In genomic region chr7:86211345-86211744, GRCm38 (mm10) we compare ENCODE assay signal across 9 mouse cellular contexts. TPM values are rescaled to one million over a fixed set of nuclear protein-coding genes. Genes with fewer than 3 reads are reported as not detected.
DNase-seq lines count a peak whose midpoint lies in the region; ATAC-seq and TF ChIP-seq lines count a peak whose summit lies in the region.
"Had no signal": no experiment of that assay in that cellular context is flagged by ENCODE, and none has a peak within 500 bp of the region (broad histone marks: within the 10 kb centered on the region; RNA-seq: fewer than 3 reads in every experiment).

No protein-coding gene starts in this region.

- no peak overlapping the region for H3K27ac ChIP-seq in lung, embryonic 14.5 days (ENCODE audit: low read depth)
- no peak overlapping the region for H3K27ac ChIP-seq in hindbrain, embryonic 16.5 days (ENCODE audit: low read depth, low read length)
- H3K27ac ChIP-seq: heart, adult 2 months; liver, embryonic 13.5 days had no signal

- no peak overlapping the region for H3K9ac ChIP-seq in lung, embryonic 14.5 days
- H3K9ac ChIP-seq in hindbrain, embryonic 16.5 days (ENCODE audit: low read depth, low read length): no peak overlapping the region
- H3K9ac ChIP-seq: liver, embryonic 13.5 days had no signal

- no peaks in the 10 kb centered on the region for H3K4me1 ChIP-seq in lung, embryonic 14.5 days (ENCODE audit: insufficient read depth)
- no peaks in the 10 kb centered on the region for H3K4me1 ChIP-seq in hindbrain, embryonic 16.5 days (ENCODE audit: control insufficient read depth, insufficient read depth, low read depth, low read length)
- H3K4me1 ChIP-seq: liver, embryonic 13.5 days had no signal

- ATAC-seq in lung, embryonic 14.5 days (ENCODE audit: insufficient read depth): no peak
- ATAC-seq in hindbrain, embryonic 16.5 days: peak; percentile 63; the same call in 1 of the 2 replicates

- no peak overlapping the region for H3K4me2 ChIP-seq in lung, embryonic 14.5 days
- no peak overlapping the region for H3K4me2 ChIP-seq in hindbrain, embryonic 16.5 days (ENCODE audit: low read length)
- H3K4me2 ChIP-seq: liver, embryonic 13.5 days had no signal

- H3K27me3 ChIP-seq in lung, embryonic 14.5 days (ENCODE audit: insufficient read depth, low read length): no peaks in the 10 kb centered on the region
- no peaks in the 10 kb centered on the region for H3K27me3 ChIP-seq in hindbrain, embryonic 16.5 days (replicated peaks; ENCODE audit: control insufficient read depth, insufficient read depth, low read length)
- H3K27me3 ChIP-seq: liver, embryonic 13.5 days had no signal

- no peaks in the 10 kb centered on the region for H3K9me3 ChIP-seq in lung, embryonic 14.5 days (ENCODE audit: low read depth, low read length)
- H3K9me3 ChIP-seq in hindbrain, embryonic 16.5 days (ENCODE audit: control insufficient read depth, low read length): no peaks in the 10 kb centered on the region
- H3K9me3 ChIP-seq: liver, embryonic 13.5 days had no signal

- H3K4me3 ChIP-seq in lung, embryonic 14.5 days (ENCODE audit: low read depth, low read length): no peak overlapping the region
- no peak overlapping the region for H3K4me3 ChIP-seq in hindbrain, embryonic 16.5 days (ENCODE audit: low read length)
- H3K4me3 ChIP-seq: heart, adult 2 months; liver, embryonic 13.5 days had no signal

- H3K36me3 ChIP-seq in lung, embryonic 14.5 days (ENCODE audit: insufficient read depth): no peaks in the 10 kb centered on the region
- no peaks in the 10 kb centered on the region for H3K36me3 ChIP-seq in hindbrain, embryonic 16.5 days (ENCODE audit: control insufficient read depth, insufficient read depth, low read length)
- H3K36me3 ChIP-seq: liver, embryonic 13.5 days had no signal

- peak; percentile 51 for TF ChIP-seq CTCF in lung, embryonic 14.5 days (IDR thresholded peaks at IDR 0.05; ENCODE audit: low read depth)

- peak; percentile 51 for DNase-seq in lung, embryonic 14.5 days
- no peak for DNase-seq in lung, postnatal 25 days (ENCODE audit: low spot score)
- peak; percentile 36 for DNase-seq in brain, adult 2 months (ENCODE audit: low read depth, low spot score)
- DNase-seq in retina, postnatal 1 day: peak; percentile 11
- DNase-seq in lung, postnatal 4 days: no peak
- DNase-seq in urinary bladder, postnatal 36 days (ENCODE audit: low spot score in 2 of 2): no peak
- DNase-seq: heart, adult 2 months; liver, embryonic 13.5 days had no signal

RNA-seq across cellular contexts. Expression of gene Vmn2r76, which starts 34.8 kb away (rescaled TPM):
- not detected in 2 replicates for polyA plus RNA-seq in lung, embryonic 14.5 days (2014; fragmentation: Nextera tagmentation; extraction: Ambion mirVana)
- polyA plus RNA-seq in hindbrain, embryonic 16.5 days (2015; fragmentation: Nextera tagmentation; extraction: Ambion mirVana): not detected in 2 replicates
- polyA plus RNA-seq: heart, adult 2 months; liver, embryonic 13.5 days had no signal

RNA-seq across cellular contexts. Expression of gene Vmn2r75, which starts 39.8 kb away (rescaled TPM):
- polyA plus RNA-seq in lung, embryonic 14.5 days (2014; fragmentation: Nextera tagmentation; extraction: Ambion mirVana): not detected in 2 replicates
- not detected in 2 replicates for polyA plus RNA-seq in hindbrain, embryonic 16.5 days (2015; fragmentation: Nextera tagmentation; extraction: Ambion mirVana)
- polyA plus RNA-seq: heart, adult 2 months; liver, embryonic 13.5 days had no signal

Comparison
In these comparisons a context has a peak if more than half of its experiments do, and no peak if none do; other contexts are left out.
1. DNase-seq: peak in lung, embryonic 14.5 days (single experiment), brain, adult 2 months (single experiment) and retina, postnatal 1 day (single experiment); none in lung, postnatal 25 days (single experiment), lung, postnatal 4 days (0 of 2) and urinary bladder, postnatal 36 days (0 of 2).